Mouse (Mus musculus): ENCODE measurements around the gene Bcan. TPM values are rescaled to one million over a fixed set of nuclear protein-coding genes. Genes with fewer than 3 reads are reported as not detected.

Bcan gene
- polyA plus RNA-seq, 1 experiment from 2014 or later: 0.54 TPM

DNA sequence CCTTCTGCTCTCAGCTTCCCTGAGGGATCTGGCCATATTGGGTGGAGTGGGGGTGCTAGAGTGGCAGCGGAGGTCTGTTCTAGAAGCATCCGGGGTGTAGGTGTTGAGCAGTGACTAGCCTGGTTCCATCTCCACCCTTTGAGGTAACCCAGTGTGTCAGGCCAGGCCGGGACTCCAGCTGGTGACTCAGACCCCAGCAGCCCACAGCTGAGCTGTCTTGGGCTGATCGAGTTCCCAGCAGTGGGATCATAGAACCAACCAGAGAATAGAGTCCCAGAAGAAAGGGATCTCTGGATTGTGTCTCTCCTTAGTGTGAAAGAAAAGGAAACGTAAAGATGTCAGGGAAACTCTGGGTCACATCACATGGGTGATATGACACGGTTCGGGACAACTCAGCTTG lies 40.7 kb downstream of the Bcan start:
- Histone ChIP-seq H3K9me3 (no peaks in the 10 kb centered on the region), H3K9ac (no peak overlapping the region), H3K27ac (peak overlapping the region; percentile 89; the same call in 1 of the 2 replicates), H3K36me3 (no peaks in the 10 kb centered on the region), H3K27me3 (replicated peaks) (0 out of 2 replicates have a peak, but pooled peaks cover 3% of the 10 kb centered on the region), H3K4me3 (replicated peaks) (no peak overlapping the region), H3K4me2 (replicated peaks) (no peak overlapping the region), H3K4me1 (replicated peaks) (peaks cover 15% of the 10 kb centered on the region)
- no peak for ATAC-seq
- WGBS: 58% methylated on average over 7 of the region's 7 CpGs

DNA sequence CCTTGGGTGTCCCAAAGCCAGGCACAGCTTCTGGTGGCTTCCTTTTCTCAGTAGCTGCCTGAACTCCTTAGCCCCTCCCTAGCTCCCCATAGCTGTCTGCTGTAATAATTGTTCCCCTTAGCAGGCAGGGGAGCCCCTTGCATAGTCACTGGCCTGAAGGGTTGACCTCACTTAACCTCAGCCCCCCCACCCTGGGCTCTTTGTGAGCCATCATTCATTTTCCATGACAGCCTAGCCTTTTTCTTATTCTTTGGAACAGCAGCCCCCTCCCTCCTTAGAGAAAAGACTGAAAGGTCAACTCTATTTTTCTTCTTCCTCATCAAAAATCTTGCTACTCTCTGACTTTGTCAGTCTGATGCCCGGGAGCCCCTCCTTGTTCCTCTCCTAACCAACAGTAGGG lies 41.1 kb downstream of the Bcan start:
- no peak overlapping the region for H3K4me3 ChIP-seq (replicated peaks)
- H3K4me1 ChIP-seq (replicated peaks): peaks cover 15% of the 10 kb centered on the region
- no peaks in the 10 kb centered on the region for H3K9me3 ChIP-seq
- H3K27ac ChIP-seq: no peak overlapping the region
- 33% methylated on average over 1 of the region's 1 CpGs for WGBS
- no peak overlapping the region for H3K4me2 ChIP-seq (replicated peaks)
- ATAC-seq: no peak
- no peaks in the 10 kb centered on the region for H3K36me3 ChIP-seq
- H3K27me3 ChIP-seq (replicated peaks): 0 out of 2 replicates have a peak, but pooled peaks cover 3% of the 10 kb centered on the region
- no peak overlapping the region for H3K9ac ChIP-seq

GRCm38 (mm10) chr3:87958476-87958875 lies 41.6 kb downstream of the Bcan start:
- H3K4me3 ChIP-seq (replicated peaks): no peak overlapping the region
- no peaks in the 10 kb centered on the region for H3K36me3 ChIP-seq
- H3K27ac ChIP-seq: no peak overlapping the region
- H3K27me3 ChIP-seq (replicated peaks): 0 out of 2 replicates have a peak, but pooled peaks cover 3% of the 10 kb centered on the region
- H3K9ac ChIP-seq: no peak overlapping the region
- H3K4me2 ChIP-seq (replicated peaks): no peak overlapping the region
- WGBS: 26% methylated on average over 4 of the region's 4 CpGs
- no peaks in the 10 kb centered on the region for H3K9me3 ChIP-seq
- peaks cover 15% of the 10 kb centered on the region for H3K4me1 ChIP-seq (replicated peaks)
- ATAC-seq: no peak

DNA sequence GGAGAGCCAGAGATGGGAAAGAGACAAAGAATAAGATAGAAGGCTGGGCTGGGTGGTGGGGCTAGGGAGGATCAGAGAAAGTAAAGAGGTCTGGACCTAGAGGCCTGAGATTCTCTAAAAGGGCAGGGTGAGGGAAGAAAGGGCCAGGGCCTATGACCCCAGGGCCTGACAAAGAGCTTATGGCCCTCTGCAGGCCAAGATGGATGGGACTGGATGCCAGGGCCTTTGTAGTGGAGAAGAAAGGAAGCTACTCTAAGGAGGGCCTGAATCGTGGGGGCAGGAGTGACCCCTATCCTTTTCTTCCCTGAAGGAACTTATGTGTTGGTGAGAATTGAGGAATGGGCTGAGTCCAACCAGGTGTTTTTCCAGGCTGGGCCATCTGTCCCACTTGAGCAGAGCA lies 42.0 kb downstream of the Bcan start:
- 38% methylated on average over 1 of the region's 1 CpGs for WGBS
- Histone ChIP-seq H3K27ac (no peak overlapping the region), H3K9ac (no peak overlapping the region), H3K4me2 (replicated peaks) (no peak overlapping the region), H3K36me3 (no peaks in the 10 kb centered on the region), H3K9me3 (no peaks in the 10 kb centered on the region), H3K4me3 (replicated peaks) (no peak overlapping the region), H3K4me1 (replicated peaks) (peaks cover 15% of the 10 kb centered on the region), H3K27me3 (replicated peaks) (0 out of 2 replicates have a peak, but pooled peaks cover 3% of the 10 kb centered on the region)
- no peak for ATAC-seq

DNA sequence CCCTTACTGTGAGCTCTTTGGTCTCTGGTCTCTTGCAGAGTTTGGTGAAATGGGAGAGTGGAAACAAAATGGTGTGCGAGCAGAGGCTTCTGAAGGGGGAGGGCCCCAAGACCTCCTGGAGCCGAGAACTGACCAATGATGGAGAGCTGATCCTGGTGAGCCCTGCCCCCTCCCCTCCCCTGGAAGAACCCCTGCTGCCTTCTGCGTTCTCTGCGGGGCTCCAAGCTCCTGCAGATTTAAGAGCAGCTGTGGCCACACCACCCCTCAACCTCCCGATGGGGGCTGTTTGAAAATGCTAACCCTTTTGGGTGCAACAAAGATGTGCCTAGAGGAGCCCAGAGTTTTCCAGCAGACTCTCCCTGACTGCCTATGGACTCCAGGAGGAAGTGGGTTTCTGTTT lies 47.6 kb downstream of the Bcan start:
- H3K9me3 ChIP-seq: no peaks in the 10 kb centered on the region
- peaks cover 29% of the 10 kb centered on the region for H3K4me1 ChIP-seq (replicated peaks)
- peak overlapping the region; percentile 41 for H3K9ac ChIP-seq
- 17% methylated on average over 5 of the region's 5 CpGs for WGBS
- H3K4me2 ChIP-seq (replicated peaks): peak overlapping the region; percentile 59
- H3K27me3 ChIP-seq (replicated peaks): peaks cover 35% of the 10 kb centered on the region
- H3K27ac ChIP-seq: peak overlapping the region; percentile 48; the same call in 1 of the 2 replicates
- peak overlapping the region; percentile 25 for H3K4me3 ChIP-seq (replicated peaks)
- peak; percentile 72 for ATAC-seq
- no peaks in the 10 kb centered on the region for H3K36me3 ChIP-seq

DNA sequence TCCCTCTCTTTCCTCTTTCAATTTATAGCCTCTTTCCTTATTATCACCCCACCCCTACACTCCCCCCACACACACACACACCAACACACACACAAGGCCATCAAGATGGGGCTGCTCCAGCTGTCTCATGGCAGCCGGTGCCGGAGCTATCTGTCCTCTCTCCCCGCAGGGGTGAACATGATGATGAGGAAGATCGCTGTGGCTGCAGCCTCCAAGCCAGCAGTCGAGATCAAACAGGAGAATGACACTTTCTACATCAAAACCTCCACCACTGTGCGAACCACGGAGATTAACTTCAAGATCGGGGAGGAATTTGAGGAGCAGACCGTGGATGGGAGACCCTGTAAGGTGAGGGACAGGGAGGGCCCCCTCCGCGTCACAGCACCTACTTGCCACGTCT lies 48.1 kb downstream of the Bcan start:
- peak overlapping the region; percentile 48; the same call in 1 of the 2 replicates for H3K27ac ChIP-seq
- ATAC-seq: no peak
- 24% methylated on average over 12 of the region's 12 CpGs for WGBS
- peaks cover 32% of the 10 kb centered on the region for H3K4me1 ChIP-seq (replicated peaks)
- peaks cover 36% of the 10 kb centered on the region for H3K27me3 ChIP-seq (replicated peaks)
- H3K9me3 ChIP-seq: no peaks in the 10 kb centered on the region
- peak overlapping the region; percentile 41 for H3K9ac ChIP-seq
- H3K36me3 ChIP-seq: no peaks in the 10 kb centered on the region
- H3K4me2 ChIP-seq (replicated peaks): peak overlapping the region; percentile 59
- H3K4me3 ChIP-seq (replicated peaks): peak overlapping the region; percentile 25

DNA sequence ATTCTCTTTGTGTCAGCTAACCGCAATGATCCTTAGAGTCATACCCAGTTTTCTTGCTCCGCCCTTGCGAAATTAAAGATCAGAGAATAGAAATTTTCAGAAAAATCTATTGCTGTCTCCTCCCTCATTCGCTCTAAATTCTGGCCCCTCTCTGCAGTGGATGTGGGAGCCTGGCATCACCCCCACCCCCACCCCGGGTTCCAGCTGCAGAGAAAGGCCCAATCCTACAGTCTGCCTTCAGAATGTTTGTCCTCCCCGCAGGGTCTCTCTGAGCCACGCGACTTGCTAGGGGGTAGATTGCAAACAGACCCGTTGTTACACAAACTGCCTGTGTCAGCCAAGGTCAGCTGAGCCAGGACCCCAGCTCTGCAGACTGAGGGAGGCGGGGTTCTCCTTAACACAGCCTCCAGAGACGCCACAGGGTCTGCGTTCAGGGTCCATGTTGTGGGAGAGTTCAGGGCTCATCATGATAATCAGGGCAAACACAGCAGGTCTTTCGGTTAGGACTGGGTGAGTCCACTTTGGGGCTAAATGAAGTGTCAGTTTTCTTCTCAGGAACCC lies 50.0 kb downstream of the Bcan start:
- no peaks in the 10 kb centered on the region for H3K36me3 ChIP-seq
- H3K27me3 ChIP-seq (replicated peaks): peaks cover 39% of the 10 kb centered on the region
- H3K9ac ChIP-seq: no peak overlapping the region
- WGBS: 29% methylated on average over 13 of the region's 13 CpGs
- H3K27ac ChIP-seq: no peak overlapping the region
- H3K4me2 ChIP-seq (replicated peaks): 0 out of 2 replicates have a peak overlapping the region, but pooled peaks have one; percentile 24
- H3K9me3 ChIP-seq: no peaks in the 10 kb centered on the region
- no peak for ATAC-seq
- no peak overlapping the region for H3K4me3 ChIP-seq (replicated peaks)
- H3K4me1 ChIP-seq (replicated peaks): peaks cover 36% of the 10 kb centered on the region

DNA sequence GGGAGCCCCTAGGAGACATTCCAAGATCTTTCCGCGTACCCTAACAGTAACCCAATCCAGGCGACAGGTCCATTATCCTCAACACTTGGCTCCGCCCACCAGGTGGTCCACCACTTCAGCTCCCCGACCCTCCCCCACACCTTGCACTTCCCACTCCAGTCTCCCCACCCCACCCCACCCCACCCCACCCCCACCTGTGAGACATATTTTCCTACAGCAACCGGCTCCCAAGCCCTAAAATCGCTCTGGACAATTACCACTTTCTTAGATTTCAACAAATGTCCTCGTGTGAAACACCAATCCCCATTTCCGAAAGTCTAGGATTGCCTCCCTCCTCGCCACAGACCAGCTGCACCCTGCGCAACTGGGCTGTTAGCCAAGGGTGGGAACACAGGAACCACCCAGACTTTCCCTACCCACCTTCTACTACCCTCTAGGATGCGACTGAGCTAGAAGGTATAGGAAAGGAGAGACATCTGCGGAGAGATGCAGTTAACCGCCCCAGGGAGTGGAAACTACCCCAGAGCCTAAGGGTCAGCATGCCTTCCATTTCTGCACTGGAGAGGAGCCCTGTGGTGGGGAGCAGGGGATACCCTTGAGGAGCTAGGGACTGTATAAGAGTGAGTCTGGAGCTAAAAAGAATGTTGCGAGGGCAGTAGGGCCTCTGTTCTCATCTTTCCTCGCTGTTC lies 50.6 kb downstream of the Bcan start:
- H3K9ac ChIP-seq: no peak overlapping the region
- H3K4me3 ChIP-seq (replicated peaks): no peak overlapping the region
- peaks cover 36% of the 10 kb centered on the region for H3K4me1 ChIP-seq (replicated peaks)
- H3K27ac ChIP-seq: no peak overlapping the region
- 23% methylated on average over 16 of the region's 16 CpGs for WGBS
- peak overlapping the region; percentile 59 for H3K4me2 ChIP-seq (replicated peaks)
- ATAC-seq: no peak
- H3K36me3 ChIP-seq: no peaks in the 10 kb centered on the region
- H3K9me3 ChIP-seq: no peaks in the 10 kb centered on the region
- H3K27me3 ChIP-seq (replicated peaks): peaks cover 39% of the 10 kb centered on the region

DNA sequence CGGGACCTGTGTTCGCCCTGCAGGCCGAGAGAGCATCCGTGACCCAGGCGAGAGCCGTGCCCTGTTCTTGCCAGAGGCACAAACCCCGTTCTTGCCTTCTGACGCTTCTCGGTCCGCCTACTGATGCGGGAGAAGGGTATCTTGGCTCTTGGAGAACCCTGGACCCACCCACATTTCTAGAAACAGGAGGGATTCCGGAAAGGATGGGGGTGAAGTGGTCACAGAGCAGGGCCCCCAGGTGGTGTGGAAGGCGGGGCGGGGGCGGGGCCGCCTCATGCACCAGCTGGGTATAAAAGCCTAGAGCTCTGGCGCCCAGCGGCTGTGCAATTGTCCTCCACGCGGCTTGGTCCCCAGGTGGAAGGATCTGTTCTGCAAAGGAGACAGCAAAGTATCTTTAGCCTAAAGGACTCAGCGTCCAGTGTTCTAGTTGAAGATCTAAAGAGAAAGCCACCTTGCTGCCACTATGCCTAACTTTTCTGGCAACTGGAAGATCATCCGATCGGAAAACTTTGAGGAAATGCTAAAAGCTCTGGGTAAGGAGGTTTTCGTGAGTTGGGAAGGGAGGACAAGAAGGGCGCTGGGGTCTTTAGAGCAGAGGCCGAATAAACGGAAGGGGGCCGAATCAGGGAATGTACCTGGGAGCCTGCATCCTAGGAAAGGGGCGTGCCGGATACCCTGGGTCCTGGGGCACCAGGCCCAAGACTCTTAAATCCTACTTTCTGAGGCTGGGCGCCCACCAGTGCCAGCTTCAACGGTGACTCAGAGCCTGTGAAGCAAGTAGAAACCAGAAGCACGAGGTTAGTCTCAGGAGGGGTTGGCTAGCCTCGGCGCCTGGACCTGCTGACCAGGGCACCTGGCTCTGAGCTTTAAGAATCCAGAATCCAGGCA lies 51.4 kb downstream of the Bcan start, which contains the start of gene Crabp2:
Gene Crabp2 (plus strand): TSS at position 289 of the 888 bp plus-strand sequence.
- H3K4me3 ChIP-seq (replicated peaks): peak within 1 kb of the TSS; percentile 19
- H3K9ac ChIP-seq: peak within 1 kb of the TSS; percentile 22; the same call in 1 of the 2 replicates
- H3K4me2 ChIP-seq (replicated peaks): peak within 1 kb of the TSS; percentile 59
- no peak within 1 kb of the TSS for H3K27ac ChIP-seq
- peaks cover 39% of the 10 kb centered on the region for H3K27me3 ChIP-seq (replicated peaks)
- ATAC-seq: 0 out of 2 replicates have a peak, but pooled peaks have one; percentile 20
- H3K9me3 ChIP-seq: no peaks in the 10 kb centered on the region
- no peaks in the 10 kb centered on the region for H3K36me3 ChIP-seq
- H3K4me1 ChIP-seq (replicated peaks): peaks cover 36% of the 10 kb centered on the region
- WGBS: 6% methylated on average over 35 of the region's 35 CpGs

DNA sequence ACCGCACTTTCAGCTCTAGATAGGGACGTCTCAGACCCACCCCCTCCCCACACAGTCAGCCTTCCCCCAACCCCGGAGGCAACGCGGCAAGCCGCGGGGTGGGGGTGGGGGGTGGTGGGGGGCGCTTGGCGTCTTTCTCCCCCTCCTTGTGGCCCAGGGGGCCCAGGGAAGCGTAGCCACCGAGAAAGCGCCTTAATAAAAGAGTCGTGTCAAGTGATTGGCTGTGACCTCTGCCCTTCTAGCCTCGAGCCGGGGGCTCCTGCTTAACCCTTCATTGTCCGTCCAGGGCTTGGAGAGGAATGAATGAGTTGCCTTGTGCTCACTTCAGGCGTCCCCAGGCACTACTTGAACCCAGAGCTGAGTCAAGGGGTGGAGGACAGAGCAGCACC lies 52.2 kb downstream of the Bcan start:
- Histone ChIP-seq H3K4me1 (replicated peaks) (peaks cover 36% of the 10 kb centered on the region), H3K27me3 (replicated peaks) (peaks cover 37% of the 10 kb centered on the region), H3K4me2 (replicated peaks) (peak overlapping the region; percentile 59), H3K36me3 (no peaks in the 10 kb centered on the region), H3K9me3 (no peaks in the 10 kb centered on the region), H3K4me3 (replicated peaks) (peak overlapping the region; percentile 19), H3K27ac (no peak overlapping the region), H3K9ac (peak overlapping the region; percentile 22; the same call in 1 of the 2 replicates)
- ATAC-seq: no peak
- 3% methylated on average over 17 of the region's 17 CpGs for WGBS

DNA sequence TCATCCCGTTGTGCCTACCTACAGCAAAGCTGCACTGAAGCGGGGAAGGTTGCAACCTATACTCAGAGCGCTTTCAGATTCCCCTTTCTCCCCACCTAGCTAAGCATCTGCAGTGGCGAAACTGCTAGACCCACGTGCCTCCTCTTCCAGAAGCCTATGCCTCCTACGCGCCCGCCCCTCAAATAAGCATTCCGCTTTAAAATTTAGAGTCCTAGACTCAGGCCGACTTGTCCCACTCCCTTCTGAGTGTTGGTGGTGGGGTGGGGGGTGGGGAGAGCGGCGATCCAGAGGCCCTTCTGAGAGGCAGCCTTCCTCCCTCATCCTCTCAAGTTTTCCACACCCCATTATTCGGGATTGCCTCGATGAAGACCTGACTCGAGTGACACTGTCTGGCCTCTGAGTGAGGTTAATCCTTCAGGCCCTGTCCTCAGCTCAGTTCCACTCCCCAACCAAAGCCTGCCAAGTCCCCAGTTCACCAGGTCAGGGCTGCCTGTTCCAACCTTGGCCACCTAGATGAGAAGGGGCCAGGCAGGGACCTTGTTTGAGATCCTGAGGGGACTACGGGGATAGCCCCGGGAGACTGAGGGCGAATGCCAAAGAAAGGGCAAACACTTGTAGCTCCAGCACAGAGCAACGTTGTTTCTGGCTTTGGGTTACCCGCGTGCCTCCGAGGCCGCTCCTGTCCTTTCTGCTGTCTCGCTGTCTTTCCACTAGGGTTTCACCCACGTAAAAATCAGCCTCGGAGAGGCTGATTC lies 52.8 kb downstream of the Bcan start:
- Histone ChIP-seq H3K4me3 (replicated peaks) (peak overlapping the region; percentile 19), H3K9ac (peak overlapping the region; percentile 22; the same call in 1 of the 2 replicates), H3K9me3 (no peaks in the 10 kb centered on the region), H3K4me2 (replicated peaks) (peak overlapping the region; percentile 59), H3K4me1 (replicated peaks) (peaks cover 34% of the 10 kb centered on the region), H3K27ac (no peak overlapping the region), H3K27me3 (replicated peaks) (peaks cover 35% of the 10 kb centered on the region), H3K36me3 (peaks cover 4% of the 10 kb centered on the region; the same call in 1 of the 2 replicates)
- 9% methylated on average over 26 of the region's 26 CpGs for WGBS
- no peak for ATAC-seq

Measured in intestine, embryonic 15.5 days (tissue).